9 mouse cellular contexts compared by ENCODE assay signal in the genomic region with DNA sequence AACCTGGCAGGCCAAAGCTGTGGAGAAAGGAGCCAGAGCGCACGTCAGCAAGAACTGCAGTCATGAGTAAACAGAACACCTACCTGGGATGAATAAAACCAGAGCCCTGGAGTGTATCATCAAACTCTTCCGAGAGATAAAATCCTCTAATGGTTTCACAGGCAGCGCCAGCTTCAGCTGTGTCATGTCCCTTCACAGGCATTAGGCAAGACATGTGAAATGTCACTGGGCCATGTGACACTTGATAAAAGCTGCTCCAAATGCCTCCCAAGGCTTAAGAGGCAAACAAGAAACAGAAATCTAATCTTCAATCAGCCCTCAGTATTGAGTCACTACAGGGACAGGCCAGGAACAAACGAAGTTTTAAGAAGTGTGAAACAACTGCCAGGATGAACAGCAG.
DNase-seq lines count a peak whose midpoint lies in the region; ATAC-seq lines count a peak whose summit lies in the region.
"Had no signal": no experiment of that assay in that cellular context is flagged by ENCODE, and none has a peak within 500 bp of the region (broad histone marks: within the 10 kb centered on the region; RNA-seq: fewer than 3 reads in every experiment).

No protein-coding gene starts in this region.

- no peaks in the 10 kb centered on the region for H3K36me3 ChIP-seq in intestine, embryonic 14.5 days (ENCODE audit: control insufficient read depth, insufficient read depth, low read length)
- H3K36me3 ChIP-seq: forebrain, embryonic 12.5 days had no signal

- intact Hi-C loops in left cerebral cortex, postnatal 4 days (cut with DNase I): no loop called here

- H3K4me1 ChIP-seq in intestine, embryonic 14.5 days (replicated peaks; ENCODE audit: control insufficient read depth, insufficient read depth, low read length): peaks cover 7% of the 10 kb centered on the region; the same call in 1 of the 2 replicates
- H3K4me1 ChIP-seq: forebrain, embryonic 12.5 days had no signal

- no peak for ATAC-seq in intestine, embryonic 14.5 days (replicated peaks; ENCODE audit: low FRiP score, low TSS enrichment, low read depth)
- ATAC-seq in megakaryocyte, adult 5-6 weeks (ENCODE audit: poor library complexity, severe bottlenecking): peak; percentile 72

- H3K9ac ChIP-seq in intestine, embryonic 14.5 days (ENCODE audit: low read length): no peak overlapping the region
- H3K9ac ChIP-seq: forebrain, embryonic 12.5 days had no signal

- H3K27me3 ChIP-seq in intestine, embryonic 14.5 days (replicated peaks; ENCODE audit: control insufficient read depth, insufficient read depth, low read length): no peaks in the 10 kb centered on the region
- H3K27me3 ChIP-seq: forebrain, embryonic 12.5 days had no signal

- no peak overlapping the region for H3K4me3 ChIP-seq in intestine, embryonic 14.5 days (ENCODE audit: low read depth, low read length)
- H3K4me3 ChIP-seq: forebrain, embryonic 12.5 days had no signal

- 28% methylated on average over 5 of the region's 5 CpGs for WGBS in intestine, embryonic 14.5 days

- peak overlapping the region; percentile 70; the same call in 1 of the 2 replicates for H3K27ac ChIP-seq in intestine, embryonic 14.5 days (ENCODE audit: low read depth)
- H3K27ac ChIP-seq: forebrain, embryonic 12.5 days had no signal

- H3K4me2 ChIP-seq in intestine, embryonic 14.5 days (ENCODE audit: low read length): no peak overlapping the region
- H3K4me2 ChIP-seq: forebrain, embryonic 12.5 days had no signal

- DNase-seq in heart, adult 11 months: peak; percentile 95
- no peak for DNase-seq in heart, postnatal 4 days
- peak; percentile 54 to 69 for DNase-seq in adrenal gland, postnatal 36 days
- DNase-seq in intestine, embryonic 14.5 days (ENCODE audit: low spot score): peak; percentile 49
- DNase-seq in embryo, embryonic 10.5 days (ENCODE audit: low spot score): no peak
- DNase-seq in right cerebral cortex, postnatal 36 days (ENCODE audit: low spot score in 2 of 2): no peak
- no peak for DNase-seq in left cerebral cortex, postnatal 4 days

- H3K9me3 ChIP-seq in intestine, embryonic 14.5 days (ENCODE audit: control insufficient read depth, low read length): no peaks in the 10 kb centered on the region
- H3K9me3 ChIP-seq: forebrain, embryonic 12.5 days had no signal

Comparison
In these comparisons a context has a peak if more than half of its experiments do, and no peak if none do; other contexts are left out.
1. DNase-seq: peak in heart, adult 11 months (single experiment), adrenal gland, postnatal 36 days (2 of 2) and intestine, embryonic 14.5 days (single experiment); none in heart, postnatal 4 days (single experiment), embryo, embryonic 10.5 days (single experiment), right cerebral cortex, postnatal 36 days (0 of 2) and left cerebral cortex, postnatal 4 days (single experiment).